Mouse (Mus musculus) limb, embryonic 11.5 days (tissue): ENCODE measurements at regions not wholly inside any gene's neighbourhood (a gene's known extent, or its start where the extent isn't known, plus 50 kb on each side); places are given as distances from the start of the nearest gene placed in this dataset.

Experiments used
- ATAC-seq: fragments of 200-750 bp; cut with Nextera tagmentation; 2 replicates; pipeline ENCODE4 v1.8.0; 2017; ENCODE audit warnings: low read depth; ENCODE audit not compliant: insufficient number of reproducible peaks, low FRiP score, low TSS enrichment
- DNase-seq: peaks from one replicate; pipeline ENCODE4 v3.0.0-alpha.2; 2015; ENCODE audit warnings: low spot score
- H3K27ac ChIP-seq: fragments of 300-500 bp; sonication (generic); replicated peaks from 2 replicates; pipeline ENCODE4 v1.5.1; 2014; ENCODE audit warnings: low read depth, mild to moderate bottlenecking, low read length
- H3K27me3 ChIP-seq: fragments of 300-500 bp; sonication (generic); 2 replicates; pipeline ENCODE4 v1.6.1; 2014; ENCODE audit warnings: mild to moderate bottlenecking, low read length, mixed read lengths; ENCODE audit not compliant: control insufficient read depth, insufficient read depth
- H3K36me3 ChIP-seq: fragments of 300-500 bp; sonication (generic); 2 replicates; pipeline ENCODE4 v1.6.1; 2014; ENCODE audit warnings: mild to moderate bottlenecking, low read length, moderate library complexity, mixed read lengths; ENCODE audit not compliant: control insufficient read depth, insufficient read depth
- H3K4me1 ChIP-seq: fragments of 300-500 bp; sonication (generic); 2 replicates; pipeline ENCODE4 v1.6.1; 2014; ENCODE audit warnings: low read length, mixed read lengths; ENCODE audit not compliant: control insufficient read depth, insufficient read depth
- H3K4me2 ChIP-seq: fragments of 300-500 bp; sonication (generic); 2 replicates; pipeline ENCODE4 v1.6.1; 2014; ENCODE audit warnings: low read depth, mild to moderate bottlenecking, moderate library complexity; ENCODE audit not compliant: severe bottlenecking
- H3K4me3 ChIP-seq: fragments of 300-500 bp; sonication (generic); 2 replicates; pipeline ENCODE4 v1.5.1; 2014; ENCODE audit warnings: low read depth, low read length
- H3K9ac ChIP-seq: fragments of 300-500 bp; sonication (generic); 2 replicates; pipeline ENCODE4 v1.6.1; 2014; ENCODE audit warnings: mild to moderate bottlenecking, low read length
- H3K9me3 ChIP-seq: fragments of 300-500 bp; sonication (generic); 2 replicates; pipeline ENCODE4 v1.6.1; 2016; ENCODE audit warnings: low read length; ENCODE audit not compliant: control insufficient read depth
- WGBS: fragments of 180-500 bp; shearing (Covaris S2); extraction: QIAGEN DNeasy Blood & Tissue Kit; methylation state at CpG from one replicate; pipeline ENCODE4 v1.1.7; 2014; 5-methylcytosine and 5-hydroxymethylcytosine counted together

- DNase-seq (no peak), ATAC-seq (no peak)
- no peak overlapping the region for H3K27ac ChIP-seq
- H3K4me1 ChIP-seq: no peaks in the 10 kb centered on the region
- H3K27me3 ChIP-seq: no peaks in the 10 kb centered on the region
- no peak overlapping the region for H3K4me2 ChIP-seq
- no peak overlapping the region for H3K9ac ChIP-seq
- H3K4me3 ChIP-seq: no peak overlapping the region
- 89% methylated on average over 10 of the region's 10 CpGs for WGBS
- no peaks in the 10 kb centered on the region for H3K36me3 ChIP-seq
- no peaks in the 10 kb centered on the region for H3K9me3 ChIP-seq
Observed at GRCm38 (mm10) chr8:26298066-26298804, 178.9 kb downstream of the Gm45692 start.

DNA sequence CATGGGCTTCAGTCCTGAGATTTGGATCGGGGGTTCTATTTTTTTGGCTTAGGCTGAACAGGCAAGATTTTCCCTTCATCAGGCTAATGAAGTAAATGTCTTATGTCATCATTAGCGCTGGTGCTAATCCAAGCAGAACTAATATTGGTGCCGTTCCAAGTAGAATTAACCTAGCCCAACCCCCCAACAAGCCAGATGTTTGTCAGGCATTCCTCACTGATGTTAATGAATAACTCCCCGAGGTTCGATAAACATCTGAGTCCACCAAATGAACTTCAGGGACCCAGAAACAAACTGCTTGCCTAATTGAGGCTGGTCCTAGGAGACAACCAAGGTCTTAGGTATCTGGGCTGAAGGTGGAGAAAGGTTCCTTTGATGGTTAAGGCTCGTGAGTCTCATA, 180.9 kb downstream of the Gm45692 start:
- H3K27ac ChIP-seq: no peak overlapping the region
- H3K27me3 ChIP-seq: no peaks in the 10 kb centered on the region
- H3K4me3 ChIP-seq: no peak overlapping the region
- no peak for ATAC-seq
- no peaks in the 10 kb centered on the region for H3K9me3 ChIP-seq
- no peak overlapping the region for H3K9ac ChIP-seq
- no peaks in the 10 kb centered on the region for H3K4me1 ChIP-seq
- H3K36me3 ChIP-seq: no peaks in the 10 kb centered on the region
- 48% methylated on average over 6 of the region's 6 CpGs for WGBS
- DNase-seq: no peak
- H3K4me2 ChIP-seq: no peak overlapping the region

- DNase-seq (no peak), ATAC-seq (no peak)
- no peaks in the 10 kb centered on the region; the same call in 1 of the 2 replicates for H3K4me1 ChIP-seq
- WGBS: 79% methylated on average over 4 of the region's 4 CpGs
- H3K4me3 ChIP-seq: no peak overlapping the region
- H3K9me3 ChIP-seq: no peaks in the 10 kb centered on the region
- no peak overlapping the region for H3K27ac ChIP-seq
- H3K4me2 ChIP-seq: no peak overlapping the region
- H3K9ac ChIP-seq: no peak overlapping the region
- H3K27me3 ChIP-seq: no peaks in the 10 kb centered on the region
- H3K36me3 ChIP-seq: no peaks in the 10 kb centered on the region
Observed at GRCm38 (mm10) chr8:26301961-26302360, 182.6 kb downstream of the Gm45692 start.

GRCm38 (mm10) chr8:26304566-26304965, 185.2 kb downstream of the Gm45692 start:
- Histone ChIP-seq H3K9me3 (no peaks in the 10 kb centered on the region), H3K4me1 (peaks cover 7% of the 10 kb centered on the region), H3K27ac (no peak overlapping the region), H3K9ac (no peak overlapping the region), H3K36me3 (no peaks in the 10 kb centered on the region), H3K4me2 (no peak overlapping the region), H3K4me3 (no peak overlapping the region), H3K27me3 (no peaks in the 10 kb centered on the region)
- ATAC-seq (no peak), DNase-seq (no peak)
- 77% methylated on average over 6 of the region's 6 CpGs for WGBS

DNA sequence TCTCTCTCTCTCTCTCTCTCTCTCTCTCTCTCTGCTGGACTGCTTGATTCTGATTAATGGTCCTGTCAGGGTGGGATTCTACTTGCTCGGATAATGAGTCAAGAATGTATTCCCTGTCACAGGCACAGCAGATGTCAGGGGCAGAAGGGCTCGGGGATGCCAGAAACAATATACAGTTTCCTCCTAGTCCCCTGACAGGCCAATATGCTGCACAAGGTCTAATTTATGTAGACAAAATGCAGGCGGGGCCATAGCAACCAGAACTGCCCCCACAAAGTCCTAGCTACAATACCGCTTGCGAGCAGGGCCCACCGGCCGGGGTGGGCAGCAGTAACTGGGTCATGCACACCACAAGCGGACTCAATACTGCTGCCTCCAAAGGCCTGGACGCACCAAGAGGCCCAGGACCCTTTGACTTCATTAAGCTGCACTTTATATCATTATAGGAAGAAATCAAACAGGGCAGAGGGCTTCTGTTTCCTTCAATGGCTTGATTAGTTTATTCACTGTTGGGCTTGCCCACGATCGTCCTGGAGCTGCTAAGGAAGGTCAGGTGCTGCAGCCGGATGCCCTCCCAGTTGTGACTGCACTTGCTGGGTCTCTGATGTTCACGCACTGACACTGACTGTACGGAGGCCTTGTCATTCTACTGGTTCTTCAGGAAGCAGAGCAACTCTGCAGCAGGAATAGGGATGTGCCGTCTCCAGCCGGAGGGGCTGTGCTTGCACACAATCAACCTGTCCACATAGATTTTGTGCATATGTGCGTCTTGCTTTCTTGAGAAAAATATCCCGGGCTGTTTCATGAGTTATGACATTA, 185.9 kb downstream of the Gm45692 start:
- no peaks in the 10 kb centered on the region for H3K27me3 ChIP-seq
- H3K27ac ChIP-seq: no peak overlapping the region
- no peak; the same call in 1 of the 2 replicates for ATAC-seq
- H3K9ac ChIP-seq: no peak overlapping the region
- peaks cover 7% of the 10 kb centered on the region for H3K4me1 ChIP-seq
- no peaks in the 10 kb centered on the region for H3K9me3 ChIP-seq
- H3K4me2 ChIP-seq: no peak overlapping the region
- no peaks in the 10 kb centered on the region for H3K36me3 ChIP-seq
- no peak overlapping the region for H3K4me3 ChIP-seq
- WGBS: 54% methylated on average over 18 of the region's 18 CpGs
- peak; percentile 38 for DNase-seq

GRCm38 (mm10) chr8:26308121-26308641, 188.8 kb downstream of the Gm45692 start:
- Histone ChIP-seq H3K27me3 (no peaks in the 10 kb centered on the region), H3K4me3 (no peak overlapping the region; the same call in 1 of the 2 replicates), H3K27ac (no peak overlapping the region; the same call in 1 of the 2 replicates), H3K4me1 (peaks cover 7% of the 10 kb centered on the region), H3K36me3 (no peaks in the 10 kb centered on the region), H3K9ac (no peak overlapping the region), H3K9me3 (no peaks in the 10 kb centered on the region), H3K4me2 (peak overlapping the region; percentile 11; the same call in 1 of the 2 replicates)
- ATAC-seq: no peak; the same call in 1 of the 2 replicates
- peak; percentile 43 for DNase-seq
- 21% methylated on average over 15 of the region's 15 CpGs for WGBS

DNA sequence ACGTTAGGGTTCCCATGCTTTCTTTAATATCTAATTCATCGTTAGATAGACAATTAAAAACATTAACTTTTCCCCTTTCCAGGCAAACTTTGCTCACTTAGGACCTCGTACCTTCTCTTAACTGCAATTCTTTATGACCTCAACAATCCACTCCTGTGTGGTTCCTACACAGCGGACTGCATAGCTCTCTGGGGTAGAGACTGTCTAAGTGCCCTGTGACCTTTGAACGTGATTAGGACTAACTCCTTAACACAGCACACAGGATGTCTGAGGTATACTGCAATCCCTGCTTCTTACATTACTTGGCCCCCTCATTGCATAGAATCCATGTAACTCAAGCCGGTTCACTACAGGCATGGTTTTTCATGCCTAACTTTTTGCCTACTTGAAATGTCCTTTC, 190.4 kb downstream of the Gm45692 start:
- no peaks in the 10 kb centered on the region for H3K9me3 ChIP-seq
- DNase-seq (no peak), ATAC-seq (no peak)
- WGBS: 64% methylated on average over 6 of the region's 6 CpGs
- H3K4me2 ChIP-seq: no peak overlapping the region
- peaks cover 7% of the 10 kb centered on the region for H3K4me1 ChIP-seq
- no peak overlapping the region for H3K4me3 ChIP-seq
- H3K27me3 ChIP-seq: no peaks in the 10 kb centered on the region
- no peak overlapping the region for H3K27ac ChIP-seq
- no peaks in the 10 kb centered on the region for H3K36me3 ChIP-seq
- H3K9ac ChIP-seq: no peak overlapping the region

DNA sequence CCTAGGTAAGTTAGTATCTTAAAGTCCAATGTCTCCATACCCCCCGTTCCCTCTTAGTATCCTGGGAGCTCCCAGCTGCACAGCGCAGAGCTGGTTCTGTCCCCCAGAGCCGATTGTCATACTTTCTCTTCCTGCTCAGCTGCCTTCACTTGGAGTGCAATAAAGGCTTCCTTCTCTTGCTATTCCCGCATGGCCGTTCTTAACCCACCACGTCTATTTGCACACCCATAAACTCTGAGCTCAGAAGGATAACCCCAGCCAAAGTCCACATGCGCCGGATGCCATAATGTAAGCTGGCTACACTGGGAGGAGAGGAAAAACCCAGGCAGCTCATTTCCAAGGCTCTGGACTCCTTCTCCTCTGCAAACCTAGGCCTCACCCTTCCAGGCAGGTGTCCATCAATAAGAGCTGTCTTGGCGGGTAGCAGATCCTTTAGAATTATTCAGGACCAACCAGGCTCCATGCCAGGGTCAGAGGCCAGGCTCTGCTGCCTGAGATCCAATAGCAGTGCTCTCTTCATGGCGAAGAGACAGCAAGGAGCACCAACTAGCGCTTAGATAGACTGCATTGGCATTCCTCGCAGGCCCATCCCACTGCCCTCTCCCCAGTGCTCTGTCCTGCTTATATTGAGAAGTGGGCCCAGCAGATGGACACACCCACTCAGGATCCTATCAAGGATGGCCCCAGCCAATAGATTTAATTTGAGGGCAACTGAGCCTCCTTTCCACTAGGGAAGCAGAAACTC, 204.4 kb downstream of the Gm45692 start:
- H3K9ac ChIP-seq: no peak overlapping the region

More for the DNA sequence above, 204.4 kb downstream of the Gm45692 start:
- DNase-seq: no peak
- H3K27ac ChIP-seq: no peak overlapping the region
- no peaks in the 10 kb centered on the region for H3K27me3 ChIP-seq
- no peaks in the 10 kb centered on the region for H3K9me3 ChIP-seq
- H3K4me1 ChIP-seq: no peaks in the 10 kb centered on the region
- H3K4me3 ChIP-seq: no peak overlapping the region
- ATAC-seq: no peak
- no peaks in the 10 kb centered on the region for H3K36me3 ChIP-seq
- 96% methylated on average over 12 of the region's 12 CpGs for WGBS
- H3K4me2 ChIP-seq: no peak overlapping the region
